Mouse (Mus musculus): ENCODE data around the gene Pigb.

DNA sequence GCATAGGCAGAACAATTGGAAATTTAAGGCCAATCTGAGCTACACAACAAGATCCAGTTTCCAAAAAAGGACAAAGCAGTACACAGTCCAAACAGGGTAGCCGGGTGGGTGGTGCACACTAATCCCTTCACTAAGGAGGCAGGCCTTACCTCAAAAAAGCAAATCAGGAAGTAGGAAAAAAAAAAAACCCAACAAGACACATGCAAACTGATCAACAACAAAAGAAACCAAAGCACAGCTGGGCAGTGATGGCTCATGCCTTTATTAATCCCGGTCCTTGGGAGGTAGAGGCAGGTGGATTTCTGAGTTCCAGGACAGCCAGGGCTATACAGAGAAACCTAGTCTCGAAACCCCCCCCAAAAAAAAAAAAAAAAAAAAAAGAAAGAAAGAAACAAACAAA is 52.5 kb downstream of the Pigb start:
- TF ChIP-seq TAL1 (IDR thresholded peaks at IDR 0.05; ENCODE audit: low read length) (no peak), GATA1 (IDR thresholded peaks at IDR 0.05; ENCODE audit: low read length) (no peak)

Measured in erythroblast, embryonic 14.5 days (primary cell).